In the genomic region with DNA sequence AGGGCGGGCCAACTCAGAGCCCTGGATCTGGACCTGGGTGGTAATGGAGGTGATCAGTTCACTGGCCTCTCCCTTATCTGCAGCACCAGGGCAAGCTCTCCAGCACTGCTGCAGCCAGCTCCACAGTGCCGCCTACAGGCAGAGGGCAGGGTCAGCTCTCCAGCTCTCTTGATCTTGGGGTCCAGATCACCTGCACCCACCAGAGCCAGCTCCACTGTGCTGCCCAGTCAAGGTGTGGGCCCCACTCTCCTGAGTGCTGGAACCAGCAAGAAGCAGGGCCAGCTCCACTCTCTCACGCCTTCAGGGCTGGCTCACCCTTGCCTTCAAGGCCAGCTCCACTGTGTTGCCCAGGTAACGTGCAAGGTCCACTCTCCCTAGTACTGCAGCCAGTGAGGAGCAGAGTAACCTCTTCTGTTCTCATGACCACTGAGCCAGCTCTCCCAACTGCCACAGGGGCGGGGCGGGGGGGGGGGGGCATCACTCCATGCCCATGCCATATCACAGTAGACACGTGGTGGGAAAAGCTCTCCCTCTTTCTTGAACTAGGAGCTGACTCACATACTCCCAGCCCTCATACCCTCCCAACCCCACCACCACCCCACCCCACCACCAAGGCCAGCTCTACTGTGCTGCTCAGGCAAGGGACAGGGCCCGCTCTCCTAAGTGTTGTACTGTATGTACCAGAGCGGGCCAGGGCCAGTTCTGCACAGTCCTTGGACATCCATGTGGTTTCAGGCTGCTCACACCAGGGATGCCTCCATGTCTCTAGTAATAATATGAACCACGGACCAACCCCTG, we compare ENCODE assay signal across 8 mouse cellular contexts. TPM values are rescaled to one million over a fixed set of nuclear protein-coding genes. Genes with fewer than 3 reads are reported as not detected.
DNase-seq lines count a peak whose midpoint lies in the region; ATAC-seq and TF ChIP-seq lines count a peak whose summit lies in the region.

No protein-coding gene starts in this region.

- ATAC-seq in hindbrain, embryonic 16.5 days = peak; percentile 25; the same call in 1 of the 2 replicates
- 0 out of 2 replicates have a peak, but pooled peaks have one; percentile 48 for ATAC-seq in liver, embryonic 14.5 days (ENCODE audit: insufficient read depth)

- H3K36me3 ChIP-seq in spleen, adult 2 months (ENCODE audit: control insufficient read depth, insufficient read depth, low read length) = no peaks in the 10 kb centered on the region
- no peaks in the 10 kb centered on the region for H3K36me3 ChIP-seq in hindbrain, embryonic 16.5 days (ENCODE audit: control insufficient read depth, insufficient read depth, low read length)
- H3K36me3 ChIP-seq in liver, embryonic 14.5 days (replicated peaks; ENCODE audit: control insufficient read depth, insufficient read depth, low read depth) = no peaks in the 10 kb centered on the region

- no peak overlapping the region for H3K4me2 ChIP-seq in hindbrain, embryonic 16.5 days (ENCODE audit: low read length)
- H3K4me2 ChIP-seq in liver, embryonic 14.5 days (ENCODE audit: low read depth) = no peak overlapping the region

- H3K27ac ChIP-seq in spleen, adult 2 months (ENCODE audit: insufficient read depth, low read length) = no peak overlapping the region
- H3K27ac ChIP-seq in hindbrain, embryonic 16.5 days (ENCODE audit: low read depth, low read length) = no peak overlapping the region
- H3K27ac ChIP-seq in liver, embryonic 14.5 days = no peak overlapping the region

- no peaks in the 10 kb centered on the region for H3K27me3 ChIP-seq in spleen, adult 2 months (ENCODE audit: control insufficient read depth, insufficient read depth, low read length)
- H3K27me3 ChIP-seq in hindbrain, embryonic 16.5 days (replicated peaks; ENCODE audit: control insufficient read depth, insufficient read depth, low read length) = no peaks in the 10 kb centered on the region
- no peaks in the 10 kb centered on the region for H3K27me3 ChIP-seq in liver, embryonic 14.5 days (ENCODE audit: control insufficient read depth, insufficient read depth, low read length)

- peak; percentile 21 to 69 for DNase-seq in adrenal gland, adult (ENCODE audit: inconsistent age in 2 of 2, low spot score in 1 of 2)
- DNase-seq in adrenal gland, postnatal 4 days (ENCODE audit: low spot score in 2 of 2) = no peak
- no peak for DNase-seq in spleen, adult 2 months (ENCODE audit: low read depth in 1 of 2, low spot score in 2 of 2)
- DNase-seq in spleen, adult 18-20 months = no peak
- DNase-seq in liver, embryonic 14.5 days (ENCODE audit: low read depth in 3 of 3, low spot score in 3 of 3) = no peak
- DNase-seq in right cerebral cortex, postnatal 10 days (ENCODE audit: low spot score in 2 of 2) = no peak
- no peak for DNase-seq in adipocyte (ENCODE audit: low spot score)

- WGBS in spleen, adult 2 months = 78% methylated on average over 10 of the region's 10 CpGs
- WGBS in hindbrain, embryonic 16.5 days = 80% methylated on average over 10 of the region's 10 CpGs
- WGBS in liver, embryonic 14.5 days (ENCODE audit: insufficient replicate concordance) = 61% methylated on average over 10 of the region's 10 CpGs

- H3K4me3 ChIP-seq in spleen, adult 2 months (ENCODE audit: extremely low read depth, insufficient read depth, insufficient read length) = no peak overlapping the region
- no peak overlapping the region for H3K4me3 ChIP-seq in hindbrain, embryonic 16.5 days (ENCODE audit: low read length)
- H3K4me3 ChIP-seq in liver, embryonic 14.5 days (ENCODE audit: insufficient read depth in 1 of 2, low read depth in 2 of 2, low read length in 2 of 2) = no peak overlapping the region

- H3K4me1 ChIP-seq in spleen, adult 2 months (ENCODE audit: control insufficient read depth, insufficient read depth, insufficient read length) = no peaks in the 10 kb centered on the region
- no peaks in the 10 kb centered on the region for H3K4me1 ChIP-seq in hindbrain, embryonic 16.5 days (ENCODE audit: control insufficient read depth, insufficient read depth, low read depth, low read length)
- H3K4me1 ChIP-seq in liver, embryonic 14.5 days (replicated peaks; ENCODE audit: control insufficient read depth in 2 of 2, insufficient read depth in 2 of 2, low read length in 1 of 2) = no peaks in the 10 kb centered on the region

- TF ChIP-seq EP300 in liver, embryonic 14.5 days (IDR thresholded peaks at IDR 0.05; ENCODE audit: low read depth) = no peak

- TF ChIP-seq POLR2A in spleen, adult 2 months (IDR thresholded peaks at IDR 0.05; ENCODE audit: low read depth, low read length) = no peak

- peaks cover 3% of the 10 kb centered on the region; the same call in 1 of the 2 replicates for H3K9me3 ChIP-seq in hindbrain, embryonic 16.5 days (ENCODE audit: control insufficient read depth, low read length)
- H3K9me3 ChIP-seq in liver, embryonic 14.5 days (ENCODE audit: control insufficient read depth, low read length) = no peaks in the 10 kb centered on the region

- TF ChIP-seq CTCF in spleen, adult 2 months (IDR thresholded peaks at IDR 0.05; ENCODE audit: extremely low read depth, insufficient read depth, insufficient read length, insufficient replicate concordance) = peak; percentile 29; the same call in 1 of the 2 replicates
- peak; percentile 81 for TF ChIP-seq CTCF in liver, embryonic 14.5 days (IDR thresholded peaks at IDR 0.05; ENCODE audit: low read depth)

- no peak overlapping the region for H3K9ac ChIP-seq in hindbrain, embryonic 16.5 days (ENCODE audit: low read depth, low read length)
- no peak overlapping the region for H3K9ac ChIP-seq in liver, embryonic 14.5 days (replicated peaks)

RNA-seq across cellular contexts. Expression of a gene that starts 30.0 kb away (rescaled TPM):
- total RNA-seq in adrenal gland, postnatal 4 days (2021) = 100 to 1,000 TPM; 157 to 158 TPM
- polyA plus RNA-seq in spleen, adult 2 months (2012; rRNA removed) = 33.0 and 41.5 TPM in 2 replicates
- polyA plus RNA-seq in hindbrain, embryonic 16.5 days (2015; fragmentation: Nextera tagmentation; extraction: Ambion mirVana) = 141 and 154 TPM in 2 replicates
- 32.6 and 34.3 TPM in 2 replicates for polyA plus RNA-seq in liver, embryonic 14.5 days (2012; rRNA removed)
- polyA plus RNA-seq in liver, embryonic 14.5 days (2014; fragmentation: Nextera tagmentation; extraction: Ambion mirVana) = 61.1 and 68.2 TPM in 2 replicates

RNA-seq across cellular contexts. Expression of a gene that starts 33.5 kb away (rescaled TPM):
- total RNA-seq in adrenal gland, postnatal 4 days (2021) = not detected
- polyA plus RNA-seq in spleen, adult 2 months (2012; rRNA removed) = not detected in 2 replicates
- polyA plus RNA-seq in hindbrain, embryonic 16.5 days (2015; fragmentation: Nextera tagmentation; extraction: Ambion mirVana) = 0.28 and 0.40 TPM in 2 replicates
- not detected in 2 replicates for polyA plus RNA-seq in liver, embryonic 14.5 days (2012; rRNA removed)
- not detected in 2 replicates for polyA plus RNA-seq in liver, embryonic 14.5 days (2014; fragmentation: Nextera tagmentation; extraction: Ambion mirVana)

Comparison
In these comparisons a context has a peak if more than half of its experiments do, and no peak if none do; other contexts are left out.
1. DNase-seq: peak in adrenal gland, adult (2 of 2); none in adrenal gland, postnatal 4 days (0 of 2), spleen, adult 2 months (0 of 2), spleen, adult 18-20 months (0 of 2), liver, embryonic 14.5 days (0 of 3), right cerebral cortex, postnatal 10 days (0 of 2) and adipocyte (single experiment).